Mouse (Mus musculus): Measurements from ENCODE around the gene Ccdc69. TPM values are rescaled to one million over a fixed set of nuclear protein-coding genes. Genes with fewer than 3 reads are reported as not detected.
A peak's percentile ranks its signal among the peaks of the same experiment; 100 is the strongest.
"Not testable (repeated sequence)": the region's sequence is repeated elsewhere in the genome, so short reads cannot be mapped to it uniquely, and the experiment has no call there.

Ccdc69 gene
- 0.37 TPM in 1 of 2 replicates, not detected in the other for polyA plus RNA-seq (2014; fragmentation: Nextera tagmentation; extraction: Ambion mirVana)

DNA sequence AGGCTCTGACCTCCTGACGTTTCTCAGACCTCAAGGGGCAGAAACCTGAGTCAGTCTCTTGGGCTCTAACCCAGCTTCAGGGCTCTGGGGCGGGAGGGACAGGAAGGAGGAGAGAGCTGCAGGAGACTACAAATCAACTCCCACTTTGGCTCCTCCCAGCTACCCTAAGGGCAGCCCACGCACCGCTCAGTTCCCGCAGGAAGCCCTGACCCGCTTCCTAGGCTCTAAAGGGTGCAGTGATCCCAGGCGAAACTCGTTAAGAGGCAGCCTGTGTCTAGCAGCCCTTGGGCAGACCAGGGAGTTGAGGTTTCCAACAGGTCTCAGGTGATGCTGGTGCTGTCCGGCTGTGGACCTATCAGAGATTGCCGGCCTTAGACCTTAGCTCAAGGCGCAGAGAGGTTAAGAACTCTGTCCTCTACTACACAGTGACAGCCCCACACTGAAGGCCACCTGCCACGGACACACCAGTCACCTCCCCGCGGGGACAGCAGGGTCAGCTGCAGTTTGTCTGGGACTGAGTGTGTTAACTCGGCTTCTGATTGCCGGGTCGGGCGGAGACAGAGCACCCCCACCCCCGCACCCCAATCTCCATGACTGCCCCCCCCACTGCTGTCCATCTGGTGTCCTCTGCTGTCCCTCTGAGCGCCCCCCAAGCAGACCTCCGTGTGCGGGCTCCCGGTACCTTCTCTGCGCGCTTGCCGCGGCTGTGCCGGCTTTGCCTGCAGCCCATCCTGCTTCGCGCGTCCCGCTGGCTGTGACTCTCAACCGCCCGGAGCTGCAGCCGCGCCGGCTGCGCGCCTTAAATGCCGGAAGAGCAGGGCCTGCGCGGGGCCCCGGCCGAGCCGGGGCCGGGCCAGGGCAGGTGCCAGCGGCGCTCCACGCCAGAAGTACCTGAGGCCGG, at the start of gene Ccdc69:
TSS of gene Ccdc69 (minus strand) at position 801 of the 901 bp plus-strand sequence.
- no peak within 1 kb of the TSS for H3K27ac ChIP-seq (ENCODE audit: low read depth, low read length)
- ATAC-seq (ENCODE audit: low read depth): peak; percentile 72
- H3K4me2 ChIP-seq (ENCODE audit: low read depth, low read length): peak within 1 kb of the TSS; percentile 83
- H3K4me3 ChIP-seq (ENCODE audit: low read depth, low read length): peak within 1 kb of the TSS; percentile 33
- H3K36me3 ChIP-seq (ENCODE audit: control insufficient read depth, insufficient read depth, low read length): no peaks in the 10 kb centered on the region
- WGBS: 1% methylated on average over 50 of the region's 50 CpGs
- peak within 1 kb of the TSS; percentile 51 for H3K9ac ChIP-seq (replicated peaks; ENCODE audit: low read depth, low read length)
- peaks cover 5% of the 10 kb centered on the region; the same call in 1 of the 2 replicates for H3K4me1 ChIP-seq (ENCODE audit: control insufficient read depth, insufficient read depth, low read length)
- no peaks in the 10 kb centered on the region for H3K9me3 ChIP-seq (ENCODE audit: control insufficient read depth, low read length)
- no peaks in the 10 kb centered on the region for H3K27me3 ChIP-seq (ENCODE audit: control insufficient read depth, insufficient read depth, low read length)

DNA sequence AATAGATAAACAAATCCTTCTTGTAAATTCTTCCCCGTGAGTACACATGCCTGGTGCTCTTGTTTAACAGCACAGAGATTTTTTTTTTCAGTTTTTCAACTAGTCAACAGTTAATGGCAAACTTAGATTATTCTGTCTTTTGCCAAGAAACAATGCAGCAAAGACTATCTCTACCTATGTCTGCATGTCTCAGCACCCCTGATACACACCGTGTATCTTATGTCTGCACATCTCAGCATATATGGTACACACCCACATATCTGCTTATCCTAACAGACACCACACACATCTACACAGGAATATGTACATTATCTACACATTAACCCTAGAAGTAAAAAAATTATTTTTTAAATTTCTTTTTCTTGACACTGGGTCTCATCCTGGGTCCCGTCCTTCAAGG, 48.7 kb upstream of the Ccdc69 start:
- no peak for ATAC-seq (ENCODE audit: low read depth)
- Histone ChIP-seq H3K4me2 (ENCODE audit: low read depth, low read length) (no peak overlapping the region), H3K27ac (ENCODE audit: low read depth, low read length) (no peak overlapping the region), H3K36me3 (ENCODE audit: control insufficient read depth, insufficient read depth, low read length) (no peaks in the 10 kb centered on the region), H3K9me3 (ENCODE audit: control insufficient read depth, low read length) (no peaks in the 10 kb centered on the region), H3K4me3 (ENCODE audit: low read depth, low read length) (no peak overlapping the region), H3K9ac (replicated peaks; ENCODE audit: low read depth, low read length) (no peak overlapping the region), H3K27me3 (ENCODE audit: control insufficient read depth, insufficient read depth, low read length) (no peaks in the 10 kb centered on the region), H3K4me1 (ENCODE audit: control insufficient read depth, insufficient read depth, low read length) (no peaks in the 10 kb centered on the region)
- 90% methylated on average over 3 of the region's 3 CpGs for WGBS

DNA sequence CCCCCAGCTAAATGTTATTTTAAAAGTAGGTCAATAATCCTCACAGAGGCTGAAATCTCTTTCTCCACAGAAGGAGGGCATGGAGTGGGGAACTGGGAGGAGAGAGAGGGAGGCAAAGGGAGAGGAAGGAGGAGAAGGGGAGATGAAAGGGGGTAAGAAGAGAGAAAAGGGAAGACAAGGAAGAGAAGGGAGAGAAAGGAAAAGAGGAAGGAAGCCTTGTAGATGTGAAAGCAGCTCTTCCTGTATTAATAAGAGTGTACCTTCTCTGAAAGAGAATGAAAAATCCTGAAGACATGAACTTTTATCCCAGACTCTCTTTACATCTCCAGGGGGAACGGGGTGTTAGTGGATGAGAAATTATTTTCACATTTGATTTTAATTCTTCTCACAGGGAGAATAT, 43.5 kb upstream of the Ccdc69 start:
- H3K4me2 ChIP-seq (ENCODE audit: low read depth, low read length): no peak overlapping the region

DNA sequence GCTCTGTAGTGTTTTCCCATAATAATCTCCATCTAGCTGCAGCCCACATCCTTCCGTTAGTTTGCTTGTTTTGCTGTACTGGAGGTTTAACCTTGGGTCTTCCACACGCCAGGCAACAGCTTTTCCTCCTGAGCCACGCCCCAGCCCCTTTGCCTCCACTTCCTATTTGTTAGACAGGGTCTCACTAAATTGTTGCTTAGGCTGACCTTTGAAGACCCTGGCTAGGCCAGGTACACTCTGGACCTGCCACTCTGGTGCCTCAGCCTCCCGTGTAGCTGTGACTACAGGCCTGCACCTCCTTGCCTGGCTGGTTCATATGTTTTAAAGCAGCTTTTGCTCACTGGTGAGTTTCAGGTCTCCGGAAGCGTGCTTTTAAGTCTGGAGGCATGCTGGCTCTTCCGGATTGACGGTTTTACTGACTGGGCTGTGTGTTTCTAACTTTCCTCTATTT, 42.9 kb upstream of the Ccdc69 start:
- 81% methylated on average over 8 of the region's 8 CpGs for WGBS
- Histone ChIP-seq H3K9ac (replicated peaks; ENCODE audit: low read depth, low read length) (no peak overlapping the region), H3K36me3 (ENCODE audit: control insufficient read depth, insufficient read depth, low read length) (no peaks in the 10 kb centered on the region), H3K4me2 (ENCODE audit: low read depth, low read length) (no peak overlapping the region), H3K4me3 (ENCODE audit: low read depth, low read length) (no peak overlapping the region), H3K9me3 (ENCODE audit: control insufficient read depth, low read length) (no peaks in the 10 kb centered on the region), H3K4me1 (ENCODE audit: control insufficient read depth, insufficient read depth, low read length) (no peaks in the 10 kb centered on the region), H3K27ac (ENCODE audit: low read depth, low read length) (no peak overlapping the region), H3K27me3 (ENCODE audit: control insufficient read depth, insufficient read depth, low read length) (no peaks in the 10 kb centered on the region)
- no peak for ATAC-seq (ENCODE audit: low read depth)

More for the DNA sequence above, 43.5 kb upstream of the Ccdc69 start:
- WGBS: 89% methylated on average over 1 of the region's 1 CpGs
- H3K27me3 ChIP-seq (ENCODE audit: control insufficient read depth, insufficient read depth, low read length): no peaks in the 10 kb centered on the region
- no peak overlapping the region for H3K9ac ChIP-seq (replicated peaks; ENCODE audit: low read depth, low read length)
- no peak overlapping the region for H3K4me3 ChIP-seq (ENCODE audit: low read depth, low read length)
- no peak for ATAC-seq (ENCODE audit: low read depth)
- H3K9me3 ChIP-seq (ENCODE audit: control insufficient read depth, low read length): no peaks in the 10 kb centered on the region
- no peak overlapping the region for H3K27ac ChIP-seq (ENCODE audit: low read depth, low read length)
- no peaks in the 10 kb centered on the region for H3K4me1 ChIP-seq (ENCODE audit: control insufficient read depth, insufficient read depth, low read length)
- H3K36me3 ChIP-seq (ENCODE audit: control insufficient read depth, insufficient read depth, low read length): no peaks in the 10 kb centered on the region

DNA sequence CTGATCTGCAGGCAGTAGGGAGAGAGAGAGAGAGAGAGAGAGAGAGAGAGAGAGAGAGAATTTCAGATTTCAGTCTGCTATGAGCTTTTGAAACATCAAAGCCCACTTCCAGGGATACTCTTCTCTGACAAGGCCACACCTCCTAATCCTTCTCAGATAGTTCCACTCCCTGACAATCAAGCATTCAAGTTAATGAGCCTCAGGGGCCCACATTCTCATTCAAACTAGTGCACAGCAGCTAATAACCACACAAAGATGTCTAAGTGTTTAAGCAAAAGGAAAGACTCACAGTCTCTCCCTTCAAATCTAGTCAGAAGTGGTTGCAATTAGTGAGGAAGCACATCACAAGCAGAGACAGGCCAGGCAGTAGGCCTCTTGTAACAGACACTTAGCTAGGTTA, 42.3 kb upstream of the Ccdc69 start:
- H3K4me1 ChIP-seq (ENCODE audit: control insufficient read depth, insufficient read depth, low read length): no peaks in the 10 kb centered on the region
- H3K4me2 ChIP-seq (ENCODE audit: low read depth, low read length): no peak overlapping the region
- no peaks in the 10 kb centered on the region for H3K27me3 ChIP-seq (ENCODE audit: control insufficient read depth, insufficient read depth, low read length)
- H3K4me3 ChIP-seq (ENCODE audit: low read depth, low read length): no peak overlapping the region
- H3K36me3 ChIP-seq (ENCODE audit: control insufficient read depth, insufficient read depth, low read length): no peaks in the 10 kb centered on the region
- H3K27ac ChIP-seq (ENCODE audit: low read depth, low read length): no peak overlapping the region
- H3K9ac ChIP-seq (replicated peaks; ENCODE audit: low read depth, low read length): no peak overlapping the region
- H3K9me3 ChIP-seq (ENCODE audit: control insufficient read depth, low read length): no peaks in the 10 kb centered on the region
- ATAC-seq (ENCODE audit: low read depth): no peak

DNA sequence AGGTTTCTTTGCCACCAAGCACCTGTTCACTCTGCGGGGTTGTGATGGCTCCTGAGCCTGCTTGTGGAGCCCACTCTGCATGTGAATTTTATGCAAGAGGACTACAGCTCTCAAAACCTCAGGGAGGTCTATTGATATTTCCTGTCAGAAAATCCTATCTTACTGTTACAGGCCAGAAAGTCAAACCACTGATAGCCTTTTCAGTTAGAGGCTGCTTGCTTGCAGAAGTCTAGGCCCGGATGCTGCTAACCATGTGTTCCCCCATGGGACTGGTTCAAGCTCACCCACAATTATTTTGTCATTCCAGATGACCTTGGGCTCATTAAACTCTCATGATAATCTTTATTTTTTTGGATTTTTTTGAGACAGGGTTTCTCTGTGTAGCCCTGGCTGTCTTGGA, 39.1 kb upstream of the Ccdc69 start:
- no peaks in the 10 kb centered on the region for H3K4me1 ChIP-seq (ENCODE audit: control insufficient read depth, insufficient read depth, low read length)
- H3K4me3 ChIP-seq (ENCODE audit: low read depth, low read length): no peak overlapping the region
- no peak overlapping the region for H3K4me2 ChIP-seq (ENCODE audit: low read depth, low read length)
- H3K27ac ChIP-seq (ENCODE audit: low read depth, low read length): no peak overlapping the region
- H3K36me3 ChIP-seq (ENCODE audit: control insufficient read depth, insufficient read depth, low read length): no peaks in the 10 kb centered on the region
- ATAC-seq (ENCODE audit: low read depth): no peak
- 86% methylated on average over 2 of the region's 2 CpGs for WGBS
- no peaks in the 10 kb centered on the region for H3K27me3 ChIP-seq (ENCODE audit: control insufficient read depth, insufficient read depth, low read length)
- no peaks in the 10 kb centered on the region for H3K9me3 ChIP-seq (ENCODE audit: control insufficient read depth, low read length)
- H3K9ac ChIP-seq (replicated peaks; ENCODE audit: low read depth, low read length): no peak overlapping the region

DNA sequence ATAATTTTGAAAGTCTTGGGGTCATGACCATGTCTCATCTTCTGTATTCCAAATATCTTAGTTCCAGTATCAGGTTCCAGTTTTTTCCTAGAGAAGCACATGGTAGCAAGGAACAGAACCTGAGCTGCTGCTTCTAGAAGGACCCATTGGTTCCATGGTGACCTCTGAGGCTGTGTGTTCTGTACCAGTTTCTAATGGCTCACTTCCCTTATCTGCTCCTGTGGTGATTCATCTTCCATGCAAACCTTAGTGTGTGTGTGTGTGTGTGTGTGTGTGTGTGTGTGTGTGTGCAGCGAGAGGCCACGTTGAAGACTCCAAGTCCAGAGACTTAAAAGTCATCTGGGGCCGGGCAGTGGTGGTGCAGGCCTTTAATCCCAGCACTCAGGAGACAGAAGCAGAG, 38.1 kb upstream of the Ccdc69 start:
- no peak overlapping the region for H3K4me2 ChIP-seq (ENCODE audit: low read depth, low read length)
- WGBS: 96% methylated on average over 3 of the region's 3 CpGs

DNA sequence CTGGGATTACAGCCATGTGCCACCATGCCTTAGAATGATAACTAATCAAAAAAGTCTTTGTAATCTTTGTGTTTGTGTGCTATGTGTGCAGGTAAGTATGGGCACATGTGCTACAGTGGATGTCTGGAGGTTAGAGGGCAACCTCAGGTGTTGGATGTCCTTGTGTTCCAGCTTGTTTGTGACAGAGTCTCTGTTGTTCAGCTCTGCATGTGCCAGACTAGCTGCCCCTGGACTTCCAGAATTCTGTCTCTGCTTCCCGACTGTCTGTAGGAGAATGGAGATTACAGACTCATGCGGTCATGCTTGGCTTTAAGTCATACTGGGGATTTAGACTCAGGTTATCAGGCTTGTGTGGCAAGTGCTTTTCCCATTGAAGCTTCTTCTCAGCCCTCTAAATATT, 36.4 kb upstream of the Ccdc69 start:
- 85% methylated on average over 2 of the region's 2 CpGs for WGBS
- H3K4me2 ChIP-seq (ENCODE audit: low read depth, low read length): no peak overlapping the region

More for the DNA sequence above, 38.1 kb upstream of the Ccdc69 start:
- H3K9ac ChIP-seq (replicated peaks; ENCODE audit: low read depth, low read length): no peak overlapping the region
- H3K4me1 ChIP-seq (ENCODE audit: control insufficient read depth, insufficient read depth, low read length): no peaks in the 10 kb centered on the region
- no peaks in the 10 kb centered on the region for H3K36me3 ChIP-seq (ENCODE audit: control insufficient read depth, insufficient read depth, low read length)
- no peaks in the 10 kb centered on the region for H3K9me3 ChIP-seq (ENCODE audit: control insufficient read depth, low read length)
- no peak overlapping the region for H3K27ac ChIP-seq (ENCODE audit: low read depth, low read length)
- no peak for ATAC-seq (ENCODE audit: low read depth)
- H3K27me3 ChIP-seq (ENCODE audit: control insufficient read depth, insufficient read depth, low read length): no peaks in the 10 kb centered on the region
- no peak overlapping the region for H3K4me3 ChIP-seq (ENCODE audit: low read depth, low read length)

DNA sequence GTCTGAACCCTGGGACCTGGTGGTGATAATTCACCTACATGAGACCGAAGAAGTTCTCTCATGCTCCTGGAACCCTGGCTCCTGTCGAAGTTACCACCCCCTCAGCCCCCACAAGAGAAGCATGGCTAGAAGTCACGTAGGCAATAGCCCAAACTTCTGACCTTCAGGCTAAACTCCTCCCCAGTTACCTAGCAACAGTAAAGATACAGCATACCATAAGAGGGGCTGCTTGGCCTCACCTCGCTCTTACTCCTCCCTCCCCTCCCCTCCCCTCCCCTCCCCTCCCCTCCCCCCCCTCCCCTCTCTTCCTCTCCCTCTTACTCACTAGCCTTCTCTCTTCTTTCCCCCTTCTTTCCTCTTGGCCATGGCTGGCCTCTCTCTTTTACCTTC, 35.9 kb upstream of the Ccdc69 start:
- H3K4me3 ChIP-seq (ENCODE audit: low read depth, low read length); ATAC-seq (ENCODE audit: low read depth); H3K36me3 ChIP-seq (ENCODE audit: control insufficient read depth, insufficient read depth, low read length); H3K4me1 ChIP-seq (ENCODE audit: control insufficient read depth, insufficient read depth, low read length); H3K9ac ChIP-seq (replicated peaks; ENCODE audit: low read depth, low read length); H3K27me3 ChIP-seq (ENCODE audit: control insufficient read depth, insufficient read depth, low read length); H3K9me3 ChIP-seq (ENCODE audit: control insufficient read depth, low read length); H3K27ac ChIP-seq (ENCODE audit: low read depth, low read length); H3K4me2 ChIP-seq (ENCODE audit: low read depth, low read length): not testable (repeated sequence)
- 37% methylated on average over 4 of the region's 4 CpGs for WGBS

More for the DNA sequence above, 36.4 kb upstream of the Ccdc69 start:
- Histone ChIP-seq H3K4me3 (ENCODE audit: low read depth, low read length) (no peak overlapping the region), H3K9ac (replicated peaks; ENCODE audit: low read depth, low read length) (no peak overlapping the region), H3K27me3 (ENCODE audit: control insufficient read depth, insufficient read depth, low read length) (no peaks in the 10 kb centered on the region), H3K36me3 (ENCODE audit: control insufficient read depth, insufficient read depth, low read length) (no peaks in the 10 kb centered on the region; the same call in 1 of the 2 replicates), H3K4me1 (ENCODE audit: control insufficient read depth, insufficient read depth, low read length) (no peaks in the 10 kb centered on the region), H3K27ac (ENCODE audit: low read depth, low read length) (no peak overlapping the region), H3K9me3 (ENCODE audit: control insufficient read depth, low read length) (no peaks in the 10 kb centered on the region)
- ATAC-seq (ENCODE audit: low read depth): no peak

Measured in neural tube, embryonic 14.5 days (tissue).